ENCODE assay signal across 30 mouse cellular contexts in the genomic region with DNA sequence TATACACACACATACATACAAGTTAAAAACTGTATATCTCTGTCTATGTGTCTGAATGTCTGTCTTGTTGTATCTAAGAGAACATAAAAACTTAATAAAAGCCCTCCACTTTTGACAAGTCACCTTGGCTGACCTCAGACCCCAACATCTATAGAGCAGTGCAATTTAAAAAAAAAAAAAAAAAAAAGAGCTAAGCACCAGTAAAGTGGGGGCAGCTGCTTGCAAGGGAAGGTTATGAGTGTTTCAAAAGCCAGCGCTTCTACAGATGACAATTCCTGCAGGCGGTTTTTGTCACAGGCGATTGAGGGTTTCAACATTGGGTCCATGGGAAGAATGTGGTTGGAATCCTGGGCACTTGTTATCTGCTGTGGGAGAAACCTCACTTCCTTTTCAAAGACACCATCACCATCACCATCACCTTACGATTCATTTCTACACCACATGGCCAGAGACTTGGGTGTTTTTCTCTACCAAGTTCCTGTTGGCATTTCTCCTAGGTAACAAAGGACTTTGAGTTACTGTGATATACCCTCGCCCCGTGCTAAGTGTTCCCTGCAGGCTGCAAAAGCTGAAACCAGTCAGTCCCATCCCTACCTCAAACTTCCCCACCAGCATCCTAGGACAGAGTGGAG.
A peak's percentile ranks its signal among the peaks of the same experiment; 100 is the strongest.
DNase-seq lines count a peak whose midpoint lies in the region; ATAC-seq and TF ChIP-seq lines count a peak whose summit lies in the region.
"Had no signal": no experiment of that assay in that cellular context is flagged by ENCODE, and none has a peak within 500 bp of the region (broad histone marks: within the 10 kb centered on the region; RNA-seq: fewer than 3 reads in every experiment).

No protein-coding gene starts in this region.

- no peaks in the 10 kb centered on the region for H3K9me3 ChIP-seq in liver, embryonic 11.5 days (ENCODE audit: control insufficient read depth, low read length)
- H3K9me3 ChIP-seq in liver, postnatal 0 days (ENCODE audit: low read length), result no peaks in the 10 kb centered on the region
- H3K9me3 ChIP-seq in hindbrain, embryonic 14.5 days (ENCODE audit: control insufficient read depth, low read length), result no peaks in the 10 kb centered on the region
- H3K9me3 ChIP-seq: embryonic facial prominence, embryonic 10.5 days; embryonic facial prominence, embryonic 15.5 days; forebrain, embryonic 13.5 days; heart, embryonic 10.5 days; heart, embryonic 15.5 days; hindbrain, embryonic 13.5 days; kidney, embryonic 15.5 days; limb, embryonic 13.5 days; stomach, embryonic 15.5 days had no signal

- no peak overlapping the region for H3K9ac ChIP-seq in liver, embryonic 11.5 days (ENCODE audit: low read depth, low read length)
- H3K9ac ChIP-seq in liver, postnatal 0 days (replicated peaks), result no peak overlapping the region
- no peak overlapping the region for H3K9ac ChIP-seq in hindbrain, embryonic 14.5 days
- H3K9ac ChIP-seq: embryonic facial prominence, embryonic 15.5 days; forebrain, embryonic 13.5 days; heart, embryonic 15.5 days; hindbrain, embryonic 13.5 days; kidney, embryonic 15.5 days; limb, embryonic 13.5 days; stomach, embryonic 15.5 days had no signal

- TF ChIP-seq EP300 in liver, postnatal 0 days (IDR thresholded peaks at IDR 0.05; ENCODE audit: low read depth), result no peak

- H3K27ac ChIP-seq in liver, embryonic 11.5 days (ENCODE audit: low read depth, low read length), result no peak overlapping the region
- no peak overlapping the region for H3K27ac ChIP-seq in liver, postnatal 0 days (ENCODE audit: low read depth)
- no peak overlapping the region for H3K27ac ChIP-seq in hindbrain, embryonic 14.5 days
- H3K27ac ChIP-seq: embryonic facial prominence, embryonic 10.5 days; embryonic facial prominence, embryonic 15.5 days; forebrain, embryonic 13.5 days; heart, embryonic 10.5 days; heart, embryonic 15.5 days; hindbrain, embryonic 13.5 days; limb, embryonic 13.5 days; macrophage; stomach, embryonic 15.5 days had no signal

- no peak for TF ChIP-seq CTCF in liver, postnatal 0 days (IDR thresholded peaks at IDR 0.05; ENCODE audit: low read depth)

- WGBS in liver, embryonic 11.5 days, result 51% methylated on average over 6 of the region's 6 CpGs
- 44% methylated on average over 6 of the region's 6 CpGs for WGBS in liver, postnatal 0 days (ENCODE audit: insufficient replicate concordance)
- WGBS in hindbrain, embryonic 14.5 days, result 90% methylated on average over 6 of the region's 6 CpGs

- ATAC-seq in liver, embryonic 11.5 days (replicated peaks; ENCODE audit: low FRiP score), result peak; percentile 67
- no peak for ATAC-seq in liver, postnatal 0 days
- ATAC-seq in hematopoietic stem cell, adult 5-6 weeks (replicated peaks in 1 of 2; ENCODE audit: insufficient read depth in 1 of 2, low FRiP score in 2 of 2, low TSS enrichment in 1 of 2, low read depth in 1 of 2, poor library complexity in 2 of 2, severe bottlenecking in 2 of 2), result peak; percentile 72 to 82
- no peak for ATAC-seq in hindbrain, embryonic 14.5 days (ENCODE audit: low FRiP score)
- ATAC-seq: forebrain, embryonic 13.5 days; intestine, postnatal 0 days had no signal

- H3K27me3 ChIP-seq in liver, embryonic 11.5 days (replicated peaks; ENCODE audit: control insufficient read depth, insufficient read depth, low read length), result no peaks in the 10 kb centered on the region
- H3K27me3 ChIP-seq in liver, postnatal 0 days (ENCODE audit: insufficient read depth, low read length), result no peaks in the 10 kb centered on the region
- H3K27me3 ChIP-seq in hindbrain, embryonic 14.5 days (ENCODE audit: control insufficient read depth, insufficient read depth, low read length), result no peaks in the 10 kb centered on the region
- H3K27me3 ChIP-seq: embryonic facial prominence, embryonic 15.5 days; forebrain, embryonic 13.5 days; heart, embryonic 15.5 days; hindbrain, embryonic 13.5 days; kidney, embryonic 15.5 days; limb, embryonic 13.5 days; Patski; stomach, embryonic 15.5 days had no signal

- DNase-seq in liver, embryonic 11.5 days (ENCODE audit: low spot score), result no peak
- DNase-seq in liver, postnatal 0 days, result no peak
- DNase-seq in 416B (ENCODE audit: low read depth) (peak; percentile 93), MEL-GATA-1-ER (ENCODE audit: extremely low read depth, low read depth) (peak; percentile 64)
- no peak for DNase-seq in embryo, embryonic 10 days (ENCODE audit: low spot score)
- no peak for DNase-seq in hindbrain, embryonic 14.5 days (ENCODE audit: low spot score)
- DNase-seq in layer of hippocampus, postnatal 10 days (ENCODE audit: low spot score in 2 of 2), result no peak
- DNase-seq: adrenal gland, postnatal 10 days; cerebellum, adult 11 months; cerebellum, postnatal 10 days; gastrocnemius, postnatal 10 days; heart, postnatal 36 days; kidney, postnatal 25 days; lung, postnatal 10 days; midbrain, embryonic 14.5 days; retina, postnatal 1 day; right cerebral cortex, postnatal 25 days had no signal

- H3K36me3 ChIP-seq in liver, embryonic 11.5 days (ENCODE audit: control insufficient read depth, insufficient read depth, low read length), result no peaks in the 10 kb centered on the region
- no peaks in the 10 kb centered on the region for H3K36me3 ChIP-seq in liver, postnatal 0 days (replicated peaks; ENCODE audit: insufficient read depth, low read length)
- no peaks in the 10 kb centered on the region for H3K36me3 ChIP-seq in hindbrain, embryonic 14.5 days (replicated peaks; ENCODE audit: control insufficient read depth, insufficient read depth)
- H3K36me3 ChIP-seq: embryonic facial prominence, embryonic 15.5 days; heart, embryonic 15.5 days; hindbrain, embryonic 13.5 days; limb, embryonic 13.5 days; stomach, embryonic 15.5 days had no signal

- no peaks in the 10 kb centered on the region for H3K4me1 ChIP-seq in liver, embryonic 11.5 days (replicated peaks; ENCODE audit: control insufficient read depth, insufficient read depth, low read length)
- H3K4me1 ChIP-seq in liver, postnatal 0 days (ENCODE audit: insufficient read depth), result no peaks in the 10 kb centered on the region
- H3K4me1 ChIP-seq in hindbrain, embryonic 14.5 days (replicated peaks; ENCODE audit: control insufficient read depth, insufficient read depth, low read length), result no peaks in the 10 kb centered on the region
- H3K4me1 ChIP-seq: embryonic facial prominence, embryonic 15.5 days; forebrain, embryonic 13.5 days; heart, embryonic 15.5 days; hindbrain, embryonic 13.5 days; stomach, embryonic 15.5 days had no signal

- H3K4me2 ChIP-seq in liver, embryonic 11.5 days, result 0 out of 2 replicates have a peak overlapping the region, but pooled peaks have one; percentile 5
- no peak overlapping the region for H3K4me2 ChIP-seq in liver, postnatal 0 days (ENCODE audit: low read depth, low read length)
- H3K4me2 ChIP-seq in hindbrain, embryonic 14.5 days (replicated peaks), result no peak overlapping the region
- H3K4me2 ChIP-seq: embryonic facial prominence, embryonic 15.5 days; forebrain, embryonic 13.5 days; heart, embryonic 15.5 days; hindbrain, embryonic 13.5 days; kidney, embryonic 15.5 days; limb, embryonic 13.5 days; stomach, embryonic 15.5 days had no signal

- no peak overlapping the region for H3K4me3 ChIP-seq in liver, embryonic 11.5 days (ENCODE audit: low read depth, low read length)
- no peak overlapping the region for H3K4me3 ChIP-seq in liver, postnatal 0 days (ENCODE audit: low read depth, low read length)
- no peak overlapping the region for H3K4me3 ChIP-seq in hindbrain, embryonic 14.5 days (replicated peaks; ENCODE audit: low read length)
- H3K4me3 ChIP-seq: embryonic facial prominence, embryonic 10.5 days; embryonic facial prominence, embryonic 15.5 days; forebrain, embryonic 13.5 days; heart, embryonic 10.5 days; heart, embryonic 15.5 days; hindbrain, embryonic 13.5 days; kidney, embryonic 15.5 days; limb, embryonic 13.5 days; stomach, embryonic 15.5 days had no signal

Comparison
In these comparisons a context has a peak if more than half of its experiments do, and no peak if none do; other contexts are left out.
1. ATAC-seq: peak in liver, embryonic 11.5 days (single experiment) and hematopoietic stem cell, adult 5-6 weeks (2 of 2); none in liver, postnatal 0 days (single experiment) and hindbrain, embryonic 14.5 days (single experiment).
2. DNase-seq: peak in 416B (single experiment) and MEL-GATA-1-ER (single experiment); none in liver, embryonic 11.5 days (single experiment), liver, postnatal 0 days (single experiment), embryo, embryonic 10 days (single experiment), hindbrain, embryonic 14.5 days (single experiment) and layer of hippocampus, postnatal 10 days (0 of 2).